Mouse (Mus musculus): Measurements from ENCODE around the gene Aspscr1.

DNA sequence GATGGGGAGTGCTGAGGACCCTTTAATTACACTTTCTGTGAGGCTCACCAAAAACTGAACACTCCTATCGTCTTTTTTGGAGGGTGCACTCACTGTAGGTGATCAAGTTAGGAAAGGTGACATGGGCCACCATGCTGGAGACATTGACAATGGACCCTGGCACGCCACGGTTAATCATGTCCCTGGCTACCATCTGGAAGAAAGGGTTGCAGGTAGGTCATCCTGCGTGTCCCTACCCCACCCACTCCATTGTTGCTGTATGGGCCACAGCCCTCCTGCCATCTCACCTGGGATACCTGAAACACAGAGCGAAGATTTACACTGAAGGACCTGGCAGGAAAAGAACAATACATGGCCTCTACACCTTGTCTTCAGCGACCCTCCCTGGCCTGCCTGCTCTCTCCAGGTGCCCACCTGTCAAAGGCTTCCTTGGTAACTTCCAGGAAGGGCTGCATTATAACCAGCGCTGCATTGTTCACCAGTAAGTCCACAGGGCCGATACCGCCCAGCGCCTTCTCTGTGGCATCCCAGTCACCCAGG, 57.6 kb downstream of the Aspscr1 start:
- TF ChIP-seq POLR2A (IDR thresholded peaks at IDR 0.05; ENCODE audit: borderline replicate concordance, extremely low read depth, low read depth, low read length) (peak; percentile 70), CTCF (IDR thresholded peaks at IDR 0.05; ENCODE audit: insufficient read depth, low read length) (no peak)
